Mouse (Mus musculus) MEL (cell line): ENCODE data around the gene D17H6S53E. TPM values are rescaled to one million over a fixed set of nuclear protein-coding genes. Genes with fewer than 3 reads are reported as not detected.

ENCODE experiments used
- DNase-seq: peaks from one replicate; pipeline ENCODE4 v3.0.0; 2011; ENCODE audit warnings: low read depth, low spot score
- H3K27ac ChIP-seq: 2 replicates; pipeline ENCODE4 v1.5.1; 2012; ENCODE audit warnings: low read depth, mild to moderate bottlenecking, control low read depth, low read length, moderate library complexity; ENCODE audit not compliant: control insufficient read depth
- H3K27me3 ChIP-seq, 2 experiments: fragments of 150-350 bp in 1 of 2; sonication (generic) in 1 of 2; 2 replicates each; pipeline ENCODE4 v1.6.1; 2012; ENCODE audit warnings: low read length in 2 of 2, mild to moderate bottlenecking in 2 of 2, improper control_type of control experiment in 1 of 2, moderate library complexity in 1 of 2; ENCODE audit not compliant: insufficient read depth in 2 of 2, control insufficient read depth in 1 of 2
- H3K36me3 ChIP-seq, 2 experiments: 2 replicates each; pipeline ENCODE4 v1.6.1; 2012 to 2014; ENCODE audit warnings: low read length in 2 of 2, improper control_type of control experiment in 1 of 2, inconsistent platforms in 1 of 2, mild to moderate bottlenecking in 1 of 2; ENCODE audit not compliant: insufficient read depth in 2 of 2, control insufficient read depth in 1 of 2
- H3K4me1 ChIP-seq, 2 experiments: fragments of 150-350 bp in 1 of 2; sonication (generic) in 1 of 2; 2 replicates each; pipeline ENCODE4 v1.6.1; 2012; ENCODE audit warnings: low read length in 2 of 2, improper control_type of control experiment in 1 of 2, mild to moderate bottlenecking in 1 of 2; ENCODE audit not compliant: insufficient read depth in 2 of 2, control insufficient read depth in 1 of 2
- H3K4me3 ChIP-seq, 2 experiments: fragments of 150-350 bp in 1 of 2; sonication (generic) in 1 of 2; 2 replicates each; pipeline ENCODE4 v1.5.1; 2012; ENCODE audit warnings: low read depth in 2 of 2, low read length in 2 of 2, mild to moderate bottlenecking in 2 of 2, moderate library complexity in 2 of 2, control low read depth in 1 of 2, improper control_type of control experiment in 1 of 2; ENCODE audit not compliant: control insufficient read depth in 1 of 2, insufficient read depth in 1 of 2
- H3K79me2 ChIP-seq: 2 replicates; pipeline ENCODE4 v1.6.1; 2012; ENCODE audit warnings: mild to moderate bottlenecking, low read length, moderate library complexity; ENCODE audit not compliant: control insufficient read depth, poor library complexity, insufficient read depth
- H3K9ac ChIP-seq: 2 replicates; pipeline ENCODE4 v1.6.1; 2012; ENCODE audit warnings: low read depth, mild to moderate bottlenecking, control low read depth, low read length, moderate library complexity; ENCODE audit not compliant: control insufficient read depth, poor library complexity, severe bottlenecking
- H3K9me3 ChIP-seq: fragments of 150-350 bp; sonication (generic); replicated peaks from 2 replicates; pipeline ENCODE4 v1.6.1; 2012; ENCODE audit warnings: mild to moderate bottlenecking, low read length, improper control_type of control experiment, moderate library complexity; ENCODE audit not compliant: insufficient read depth
- CHD1 ChIP-seq: IDR thresholded peaks from 2 replicates; pipeline ENCODE4 v1.6.1; 2012; ENCODE audit warnings: low read depth, mild to moderate bottlenecking, inconsistent platforms, low read length, improper control_type of control experiment
- CHD2 ChIP-seq: IDR thresholded peaks from 2 replicates; pipeline ENCODE4 v1.6.1; 2011; ENCODE audit warnings: low read length, improper control_type of control experiment
- CTCF ChIP-seq, 3 experiments: IDR thresholded peaks in 2 of 3; conservative IDR thresholded peaks in 1 of 3; 2 replicates each; pipeline ENCODE4 v1.5.1; 2011 to 2012; ENCODE audit warnings: low read length in 3 of 3, low read depth in 2 of 3, mild to moderate bottlenecking in 2 of 3, improper control_type of control experiment in 1 of 3, inconsistent platforms in 1 of 3, mixed read lengths in 1 of 3, moderate library complexity in 1 of 3; ENCODE audit not compliant: control insufficient read depth in 1 of 3, insufficient read depth in 1 of 3, poor library complexity in 1 of 3, severe bottlenecking in 1 of 3
- EP300 ChIP-seq, 2 experiments: IDR thresholded peaks; 2 replicates each; pipeline ENCODE4 v1.6.1; 2011; ENCODE audit warnings: improper control_type of control experiment in 2 of 2, low read length in 2 of 2, low read depth in 1 of 2, mild to moderate bottlenecking in 1 of 2
- GABPA ChIP-seq: IDR thresholded peaks from 2 replicates; pipeline ENCODE4 v1.6.1; 2012; ENCODE audit warnings: low read depth, mild to moderate bottlenecking, inconsistent platforms, low read length, improper control_type of control experiment, moderate library complexity
- GATA1 ChIP-seq: IDR thresholded peaks from 2 replicates; pipeline ENCODE4 v1.6.1; 2011; ENCODE audit warnings: low read depth, low read length, improper control_type of control experiment
- HCFC1 ChIP-seq: IDR thresholded peaks from 2 replicates; pipeline ENCODE4 v1.6.1; 2012; ENCODE audit warnings: low read depth, mild to moderate bottlenecking, inconsistent platforms, low read length, improper control_type of control experiment, moderate library complexity
- KAT2A ChIP-seq: conservative IDR thresholded peaks from 2 replicates; pipeline ENCODE4 v1.6.1; 2012; ENCODE audit warnings: low read depth, low read length, improper control_type of control experiment, inconsistent platforms
- MAFK ChIP-seq: IDR thresholded peaks from 2 replicates; pipeline ENCODE4 v1.6.1; 2011; ENCODE audit warnings: low read depth, mild to moderate bottlenecking, low read length, improper control_type of control experiment, borderline replicate concordance
- MAZ ChIP-seq: IDR thresholded peaks from 2 replicates; pipeline ENCODE4 v1.6.1; 2012; ENCODE audit warnings: low read depth, mild to moderate bottlenecking, inconsistent platforms, low read length, improper control_type of control experiment
- MXI1 ChIP-seq: IDR thresholded peaks from 2 replicates; pipeline ENCODE4 v1.6.1; 2011; ENCODE audit warnings: mild to moderate bottlenecking, low read depth, low read length, improper control_type of control experiment
- NELFE ChIP-seq: IDR thresholded peaks from 2 replicates; pipeline ENCODE4 v1.6.1; 2011; ENCODE audit warnings: low read depth, low read length, improper control_type of control experiment
- NRF1 ChIP-seq: IDR thresholded peaks from 2 replicates; pipeline ENCODE4 v1.6.1; 2014; ENCODE audit warnings: low read depth, mild to moderate bottlenecking, inconsistent platforms, low read length, improper control_type of control experiment, moderate library complexity; ENCODE audit not compliant: poor library complexity, insufficient read depth, severe bottlenecking
- POLR2AphosphoS5 ChIP-seq: IDR thresholded peaks from 2 replicates; pipeline ENCODE4 v1.6.1; 2012; ENCODE audit warnings: low read depth, borderline replicate concordance, mild to moderate bottlenecking, inconsistent platforms, low read length, moderate library complexity, mixed read lengths
- RAD21 ChIP-seq: IDR thresholded peaks from 2 replicates; pipeline ENCODE4 v1.6.1; 2011; ENCODE audit warnings: mild to moderate bottlenecking, low read depth, low read length, improper control_type of control experiment
- RCOR1 ChIP-seq: IDR thresholded peaks from 2 replicates; pipeline ENCODE4 v1.6.1; 2012; ENCODE audit warnings: low read depth, mild to moderate bottlenecking, inconsistent platforms, low read length, improper control_type of control experiment
- SIN3A ChIP-seq: IDR thresholded peaks from 2 replicates; pipeline ENCODE4 v1.6.1; 2012; ENCODE audit warnings: low read length, improper control_type of control experiment, inconsistent platforms
- SMC3 ChIP-seq: IDR thresholded peaks from 2 replicates; pipeline ENCODE4 v1.6.1; 2011; ENCODE audit warnings: low read depth, low read length, improper control_type of control experiment
- TBP ChIP-seq: IDR thresholded peaks from 2 replicates; pipeline ENCODE4 v1.8.0; 2011; ENCODE audit warnings: low read depth, low read length, improper control_type of control experiment
- TCF12 ChIP-seq: IDR thresholded peaks from 2 replicates; pipeline ENCODE4 v1.6.1; 2014; ENCODE audit warnings: low read depth, mild to moderate bottlenecking, inconsistent platforms, low read length, improper control_type of control experiment, moderate library complexity
- UBTF ChIP-seq: IDR thresholded peaks from 2 replicates; pipeline ENCODE4 v1.6.1; 2012; ENCODE audit warnings: low read depth, mild to moderate bottlenecking, inconsistent platforms, low read length, improper control_type of control experiment, moderate library complexity, borderline replicate concordance; ENCODE audit not compliant: insufficient read depth
- USF1 ChIP-seq: IDR thresholded peaks from 2 replicates; pipeline ENCODE4 v1.6.1; 2014; ENCODE audit warnings: low read depth, mild to moderate bottlenecking, inconsistent platforms, low read length, improper control_type of control experiment, moderate library complexity
- ZC3H11A ChIP-seq: IDR thresholded peaks from 2 replicates; pipeline ENCODE4 v1.6.1; 2012; ENCODE audit warnings: low read depth, mild to moderate bottlenecking, inconsistent platforms, low read length, improper control_type of control experiment
- polyA plus RNA-seq, 2 experiments: library from polyadenylated mRNA; stranded (reverse) in 1 of 2; unstranded in 1 of 2; fragments of >175 nt in 1 of 2; fragments of >200 nt in 1 of 2; gene quantifications; 2 replicates each; pipeline versions ENCODE4 v1.2.1 to v1.2.4; 2012; ENCODE audit warnings: low replicate concordance in 2 of 2, low read depth in 1 of 2; ENCODE audit not compliant: insufficient read length in 2 of 2, insufficient read depth in 1 of 2, missing spikeins in 1 of 2
- total RNA-seq: library from RNA; depleted of rRNA; stranded (reverse); fragments of 300-350 nt; gene quantifications from 2 replicates; pipeline ENCODE4 v1.2.3, GENCODE M21; 2012

Gene D17H6S53E
- total and polyA plus RNA-seq, 3 experiments, result 11.6 to 13.6 TPM; not detected in 1

GRCm38 (mm10) chr17:35164568-35165450 is 38.6 kb downstream of the D17H6S53E start, which contains the start of gene Prrc2a (continued):
- TF ChIP-seq EP300 (IDR thresholded peaks at IDR 0.05; ENCODE audit: low read depth in 1 of 2, low read length in 2 of 2), result peak in 1 of 2 experiments; percentile 49; a peak in 1 of 4 replicates
- no peak for TF ChIP-seq UBTF
- peak; percentile 72 for TF ChIP-seq NELFE
- TF ChIP-seq SIN3A, result peak; percentile 87

GRCm38 (mm10) chr17:35165451-35166155 is 39.4 kb downstream of the D17H6S53E start:
- peak overlapping the region; percentile 89 to 92 for H3K4me3 ChIP-seq
- H3K9me3 ChIP-seq, result no peaks in the 10 kb centered on the region
- TF ChIP-seq MXI1 (peak; percentile 51; the same call in 1 of the 2 replicates), HCFC1 (no peak)
- H3K79me2 ChIP-seq, result peaks cover 43% of the 10 kb centered on the region
- no peaks in the 10 kb centered on the region for H3K27me3 ChIP-seq
- peaks cover 13 to 21% of the 10 kb centered on the region in 2 experiments for H3K36me3 ChIP-seq
- H3K4me1 ChIP-seq, result peaks cover 3 to 13% of the 10 kb centered on the region in 2 experiments; a peak in 3 of 4 replicates
- DNase-seq, result no peak
- H3K9ac ChIP-seq, result peak overlapping the region; percentile 85
- H3K27ac ChIP-seq, result peak overlapping the region; percentile 96

- Histone ChIP-seq H3K9ac (no peak overlapping the region; the same call in 1 of the 2 replicates), H3K27me3 (no peaks in the 10 kb centered on the region), H3K4me1 (peaks cover 3 to 13% of the 10 kb centered on the region in 2 experiments; a peak in 3 of 4 replicates), H3K79me2 (peaks cover 35% of the 10 kb centered on the region), H3K27ac (no peak overlapping the region), H3K36me3 (peaks cover 8 to 21% of the 10 kb centered on the region in 2 experiments), H3K4me3 (no peak overlapping the region), H3K9me3 (no peaks in the 10 kb centered on the region)
- DNase-seq, result peak; percentile 90
- peak; percentile 90 for TF ChIP-seq SMC3
- no peak for TF ChIP-seq USF1
- TF ChIP-seq MAFK, result no peak
- TF ChIP-seq SIN3A, result no peak
- TF ChIP-seq TBP, result no peak
- TF ChIP-seq GATA1, result no peak
- no peak for TF ChIP-seq UBTF
- peak; percentile 46 to 93 (median 83) for TF ChIP-seq CTCF (IDR thresholded peaks at IDR 0.05 in 2 of 3, conservative IDR thresholded peaks at IDR 0.05 in 1 of 3; ENCODE audit: control insufficient read depth in 1 of 3, insufficient read depth in 1 of 3, low read depth in 2 of 3, low read length in 3 of 3, poor library complexity in 1 of 3, severe bottlenecking in 1 of 3)
- peak; percentile 29; the same call in 1 of the 2 replicates for TF ChIP-seq HCFC1
- no peak for TF ChIP-seq GABPA
- TF ChIP-seq ZC3H11A, result peak; percentile 78
- TF ChIP-seq KAT2A, result no peak
- TF ChIP-seq MAZ, result no peak
- TF ChIP-seq NRF1, result no peak
- peak; percentile 80 for TF ChIP-seq RAD21
- no peak for TF ChIP-seq CHD2
- TF ChIP-seq POLR2AphosphoS5, result no peak
- no peak for TF ChIP-seq CHD1
- TF ChIP-seq TCF12, result no peak
- no peak for TF ChIP-seq RCOR1
Observed at GRCm38 (mm10) chr17:35166352-35167035, 40.3 kb downstream of the D17H6S53E start.
